In genomic region chr16:93973554-93973953, GRCm38 (mm10) we compare ENCODE assay signal across 8 mouse cellular contexts. TPM values are rescaled to one million over a fixed set of nuclear protein-coding genes. Genes with fewer than 3 reads are reported as not detected.
DNase-seq lines count a peak whose midpoint lies in the region; ATAC-seq and TF ChIP-seq lines count a peak whose summit lies in the region.

No protein-coding gene starts in this region.

- peak overlapping the region; percentile 58 for H3K4me2 ChIP-seq in heart, embryonic 15.5 days
- peak overlapping the region; percentile 60 for H3K4me2 ChIP-seq in liver, embryonic 15.5 days

- H3K36me3 ChIP-seq in spleen, adult 2 months (ENCODE audit: control insufficient read depth, insufficient read depth, low read length), result no peaks in the 10 kb centered on the region
- H3K36me3 ChIP-seq in heart, embryonic 15.5 days, result no peaks in the 10 kb centered on the region
- no peaks in the 10 kb centered on the region for H3K36me3 ChIP-seq in liver, embryonic 15.5 days (replicated peaks)

- H3K27me3 ChIP-seq in spleen, adult 2 months (ENCODE audit: control insufficient read depth, insufficient read depth, low read length), result no peaks in the 10 kb centered on the region
- no peaks in the 10 kb centered on the region for H3K27me3 ChIP-seq in heart, embryonic 15.5 days
- no peaks in the 10 kb centered on the region for H3K27me3 ChIP-seq in liver, embryonic 15.5 days

- DNase-seq in spleen, adult 2 months (ENCODE audit: low read depth in 1 of 2, low spot score in 2 of 2), result peak; percentile 11 to 43
- no peak for DNase-seq in spleen, adult 12 weeks (ENCODE audit: low spot score)
- peak; percentile 53 for DNase-seq in retina, embryonic 14.5 days (ENCODE audit: low spot score)
- no peak for DNase-seq in gastrocnemius, adult 8-10 months (ENCODE audit: low spot score in 2 of 2)
- no peak for DNase-seq in cerebellum, postnatal 25 days
- DNase-seq in layer of hippocampus, adult 9-11 months, result no peak

- H3K4me3 ChIP-seq in spleen, adult 2 months (ENCODE audit: extremely low read depth, insufficient read depth, insufficient read length), result peak overlapping the region; percentile 38; the same call in 1 of the 2 replicates
- peak overlapping the region; percentile 33 for H3K4me3 ChIP-seq in heart, embryonic 15.5 days
- peak overlapping the region; percentile 42 for H3K4me3 ChIP-seq in liver, embryonic 15.5 days (replicated peaks)

- TF ChIP-seq POLR2A in spleen, adult 2 months (IDR thresholded peaks at IDR 0.05; ENCODE audit: low read depth, low read length), result no peak

- H3K4me1 ChIP-seq in spleen, adult 2 months (ENCODE audit: control insufficient read depth, insufficient read depth, insufficient read length), result peaks cover 3% of the 10 kb centered on the region; the same call in 1 of the 2 replicates
- 0 out of 2 replicates have a peak, but pooled peaks cover 2% of the 10 kb centered on the region for H3K4me1 ChIP-seq in heart, embryonic 15.5 days (replicated peaks)
- peaks cover 7% of the 10 kb centered on the region; the same call in 1 of the 2 replicates for H3K4me1 ChIP-seq in liver, embryonic 15.5 days (replicated peaks)

- TF ChIP-seq CTCF in spleen, adult 2 months (IDR thresholded peaks at IDR 0.05; ENCODE audit: extremely low read depth, insufficient read depth, insufficient read length, insufficient replicate concordance), result no peak

- 40% methylated on average over 5 of the region's 5 CpGs for WGBS in spleen, adult 2 months
- 36% methylated on average over 5 of the region's 5 CpGs for WGBS in heart, embryonic 15.5 days
- 27% methylated on average over 5 of the region's 5 CpGs for WGBS in liver, embryonic 15.5 days (ENCODE audit: insufficient replicate concordance)

- no peak overlapping the region for H3K27ac ChIP-seq in spleen, adult 2 months (ENCODE audit: insufficient read depth, low read length)
- no peak overlapping the region for H3K27ac ChIP-seq in heart, embryonic 15.5 days
- H3K27ac ChIP-seq in liver, embryonic 15.5 days (replicated peaks), result no peak overlapping the region

- no peak overlapping the region for H3K9ac ChIP-seq in heart, embryonic 15.5 days
- H3K9ac ChIP-seq in liver, embryonic 15.5 days, result no peak overlapping the region

- no peaks in the 10 kb centered on the region for H3K9me3 ChIP-seq in heart, embryonic 15.5 days (replicated peaks)
- H3K9me3 ChIP-seq in liver, embryonic 15.5 days (replicated peaks), result no peaks in the 10 kb centered on the region

- no peak for ATAC-seq in heart, embryonic 15.5 days (replicated peaks; ENCODE audit: insufficient number of reproducible peaks, insufficient read depth, low FRiP score, low read depth)
- no peak; the same call in 1 of the 2 replicates for ATAC-seq in liver, embryonic 15.5 days (ENCODE audit: insufficient read depth)

RNA-seq across cellular contexts. Expression of gene Cldn14, which starts 35.1 kb away (rescaled TPM):
- polyA plus RNA-seq in spleen, adult 2 months (2012; rRNA removed), result not detected in 2 replicates
- not detected in 2 replicates for polyA plus RNA-seq in heart, embryonic 15.5 days (2015; fragmentation: Nextera tagmentation; extraction: Ambion mirVana)
- polyA plus RNA-seq in liver, embryonic 15.5 days (2015; fragmentation: Nextera tagmentation; extraction: Ambion mirVana), result 2.2 and 3.9 TPM in 2 replicates
- not detected for total RNA-seq in gastrocnemius, adult 8-10 months (2022)

Comparison
In these comparisons a context has a peak if more than half of its experiments do, and no peak if none do; other contexts are left out.
1. DNase-seq: peak in spleen, adult 2 months (2 of 2) and retina, embryonic 14.5 days (single experiment); none in spleen, adult 12 weeks (single experiment), gastrocnemius, adult 8-10 months (0 of 2), cerebellum, postnatal 25 days (0 of 2) and layer of hippocampus, adult 9-11 months (single experiment).
2. Peak in every context shown above with its lines, with median percentiles within 50 percentile points of each other: H3K4me3 ChIP-seq.